Mouse (Mus musculus) ES-E14 (cell line): ENCODE results near the gene Car11.

Source experiments
- CHD2 ChIP-seq: IDR thresholded peaks from 2 replicates; pipeline ENCODE4 v1.6.1; 2014; ENCODE audit warnings: mild to moderate bottlenecking, low read depth, low read length, inconsistent platforms
- HCFC1 ChIP-seq: IDR thresholded peaks from 2 replicates; pipeline ENCODE4 v1.6.1; 2012; ENCODE audit warnings: low read length, inconsistent platforms, borderline replicate concordance; ENCODE audit not compliant: insufficient read depth
- ZNF384 ChIP-seq: IDR thresholded peaks from 2 replicates; pipeline ENCODE4 v1.6.1; 2012; ENCODE audit warnings: low read depth, low read length, inconsistent platforms

DNA sequence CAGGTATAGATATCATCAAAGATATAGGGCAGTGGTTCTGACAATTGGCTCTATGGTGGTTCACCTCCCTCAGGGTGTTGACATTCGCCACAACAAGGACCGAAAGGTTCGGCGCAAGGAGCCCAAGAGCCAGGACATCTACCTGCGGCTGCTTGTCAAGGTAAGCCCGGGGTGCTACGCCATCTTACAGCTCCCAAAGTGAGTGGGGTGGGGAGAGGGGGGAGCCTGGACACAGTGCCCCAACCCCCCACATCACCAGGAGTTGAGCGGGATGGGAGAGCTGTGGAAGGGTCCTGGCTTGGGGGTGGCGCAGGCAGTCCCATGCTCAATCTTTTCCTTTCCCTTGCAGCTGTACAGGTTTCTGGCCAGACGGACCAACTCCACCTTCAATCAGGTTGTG lies 19.5 kb downstream of the Car11 start:
- TF ChIP-seq HCFC1 (no peak), ZNF384 (no peak), CHD2 (no peak)
